16 mouse cellular contexts compared by ENCODE assay signal in genomic region chr13:91344139-91344538, GRCm38 (mm10).
"Had no signal": no experiment of that assay in that cellular context is flagged by ENCODE, and none has a peak within 500 bp of the region (broad histone marks: within the 10 kb centered on the region; RNA-seq: fewer than 3 reads in every experiment).

No protein-coding gene starts in this region.

- H3K27me3 ChIP-seq: neural tube, embryonic 12.5 days; neural tube, embryonic 13.5 days; neural tube, embryonic 15.5 days; stomach, embryonic 15.5 days had no signal

- H3K4me3 ChIP-seq: neural tube, embryonic 12.5 days; neural tube, embryonic 13.5 days; neural tube, embryonic 15.5 days; stomach, embryonic 15.5 days had no signal

- H3K27ac ChIP-seq: neural tube, embryonic 12.5 days; neural tube, embryonic 13.5 days; neural tube, embryonic 15.5 days; stomach, embryonic 15.5 days; stomach, postnatal 0 days had no signal

- H3K4me1 ChIP-seq: neural tube, embryonic 12.5 days; neural tube, embryonic 15.5 days; stomach, embryonic 15.5 days had no signal

- H3K4me2 ChIP-seq: neural tube, embryonic 12.5 days; neural tube, embryonic 13.5 days; neural tube, embryonic 15.5 days; stomach, embryonic 15.5 days had no signal

- DNase-seq: retina, postnatal 1 day; right cerebral cortex, adult 18-20 months; right cerebral cortex, postnatal 14 days; right cerebral cortex, postnatal 25 days; right cerebral cortex, postnatal 4 days; spleen, adult 18-20 months; thymus, adult 18-20 months; thymus, adult 2 months; thymus, postnatal 25 days; thymus, postnatal 36 days; thymus, postnatal 4 days had no signal

- H3K9me3 ChIP-seq: stomach, embryonic 15.5 days had no signal

- H3K9ac ChIP-seq: neural tube, embryonic 12.5 days; neural tube, embryonic 13.5 days; neural tube, embryonic 15.5 days; stomach, embryonic 15.5 days had no signal

- H3K36me3 ChIP-seq: neural tube, embryonic 12.5 days; neural tube, embryonic 13.5 days; neural tube, embryonic 15.5 days; stomach, embryonic 15.5 days had no signal
